Mouse (Mus musculus) retina, embryonic 14.5 days (tissue): ENCODE results near the gene Ttc26.
"Not testable (repeated sequence)": the region's sequence is repeated elsewhere in the genome, so short reads cannot be mapped to it uniquely, and the experiment has no call there.

ENCODE experiments used
- DNase-seq: peaks from one replicate; pipeline ENCODE4 v3.0.0-alpha.2; 2015; ENCODE audit warnings: low spot score

The Ttc26 gene

DNA sequence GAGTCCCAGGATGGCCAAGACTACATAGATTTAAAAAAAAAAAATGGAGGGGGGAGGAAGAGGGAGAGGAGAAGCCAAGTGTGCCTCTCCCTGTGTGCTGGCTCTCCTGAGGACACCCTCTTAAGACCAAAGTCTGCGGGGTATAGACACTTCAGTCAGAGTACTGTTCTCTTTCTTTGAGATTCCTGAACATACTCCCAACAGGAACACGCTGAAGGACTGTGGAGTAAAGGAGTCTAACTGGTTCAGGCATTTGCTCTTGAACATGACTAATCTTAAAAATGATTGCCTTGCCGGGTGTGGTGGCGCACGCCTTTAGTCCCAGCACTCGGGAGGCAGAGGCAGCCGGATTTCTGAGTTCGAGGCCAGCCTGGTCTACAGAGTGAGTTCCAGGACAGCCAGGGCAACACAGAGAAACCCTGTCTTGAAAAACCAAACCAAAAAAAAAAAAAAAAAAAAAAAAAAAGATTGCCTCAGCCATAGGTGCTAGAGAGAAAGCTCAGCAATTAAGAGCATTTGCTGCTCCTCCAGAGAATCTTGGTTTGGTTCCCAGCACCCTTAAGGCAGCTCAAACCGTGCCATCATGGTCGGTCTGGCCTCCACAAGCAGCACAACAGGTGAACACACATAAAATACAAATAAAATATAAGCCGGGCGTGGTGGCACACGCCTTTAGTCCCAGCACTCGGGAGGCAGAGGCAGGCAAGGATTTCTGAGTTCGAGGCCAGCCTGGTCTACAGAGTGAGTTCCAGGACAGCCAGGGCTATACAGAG, 24.4 kb upstream of the Ttc26 start:
- DNase-seq = peak; percentile 7

DNA sequence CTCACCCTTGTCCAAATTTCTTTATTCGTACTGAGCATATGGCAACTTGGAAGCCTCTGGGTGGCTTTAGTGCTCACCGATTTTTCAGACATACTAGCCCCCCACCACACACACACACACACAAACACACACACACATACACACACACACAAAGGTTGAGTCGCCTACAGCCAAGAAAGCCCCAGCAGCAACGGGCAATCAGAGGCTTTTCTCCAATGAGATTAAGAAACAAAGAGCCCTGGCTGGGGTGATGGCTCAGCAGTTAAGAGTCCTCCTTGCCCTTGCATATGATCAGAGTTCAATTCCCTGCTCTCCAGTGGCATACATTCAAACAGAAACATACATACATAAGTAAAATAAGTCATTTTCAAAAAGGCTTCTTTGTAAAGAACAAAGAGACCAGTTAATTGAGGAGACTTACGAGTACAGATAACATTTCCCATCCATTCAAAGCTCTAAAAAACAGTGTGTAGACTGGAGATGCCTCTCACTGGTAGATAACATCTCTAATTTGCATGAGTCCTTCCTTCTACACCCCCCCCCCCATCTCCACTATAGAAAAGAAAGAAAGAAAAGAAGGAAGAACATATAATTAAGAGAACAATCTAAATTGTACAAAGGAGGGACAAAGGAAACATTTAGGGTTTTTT, 23.5 kb upstream of the Ttc26 start:
- peak; percentile 8 for DNase-seq

GRCm38 (mm10) chr6:38358253-38359027, 22.8 kb upstream of the Ttc26 start:
- DNase-seq = no peak

DNA sequence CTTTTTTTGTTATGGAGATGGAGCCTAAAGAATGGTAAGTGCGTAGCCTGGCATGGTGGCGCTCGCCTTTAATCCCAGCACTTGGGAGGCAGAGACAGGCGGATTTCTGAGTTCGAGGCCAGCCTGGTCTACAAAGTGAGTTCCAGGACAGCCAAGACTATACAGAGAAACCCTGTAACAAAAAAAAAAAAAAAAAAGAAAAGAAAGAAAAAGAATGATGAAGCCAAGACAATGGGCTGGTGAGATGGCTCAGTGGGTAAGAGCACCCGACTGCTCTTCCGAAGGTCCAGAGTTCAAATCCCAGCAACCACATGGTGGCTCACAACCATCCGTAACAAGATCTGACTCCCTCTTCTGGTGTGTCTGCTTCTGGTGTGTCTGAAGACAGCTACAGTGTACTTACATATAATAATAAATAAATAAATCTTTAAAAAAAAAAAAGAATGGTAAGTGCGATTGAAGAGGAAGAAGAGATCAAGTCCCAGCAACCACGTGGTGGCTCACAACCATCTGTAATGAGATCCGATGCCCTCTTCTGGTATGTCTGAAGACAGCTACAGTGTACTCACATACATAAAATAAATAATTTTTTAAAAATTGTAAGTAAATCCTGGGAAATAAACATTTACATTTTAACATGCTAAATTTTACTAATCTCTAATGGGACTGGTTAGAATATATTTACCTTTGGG, 22.1 kb upstream of the Ttc26 start:
- not testable (repeated sequence) for DNase-seq

DNA sequence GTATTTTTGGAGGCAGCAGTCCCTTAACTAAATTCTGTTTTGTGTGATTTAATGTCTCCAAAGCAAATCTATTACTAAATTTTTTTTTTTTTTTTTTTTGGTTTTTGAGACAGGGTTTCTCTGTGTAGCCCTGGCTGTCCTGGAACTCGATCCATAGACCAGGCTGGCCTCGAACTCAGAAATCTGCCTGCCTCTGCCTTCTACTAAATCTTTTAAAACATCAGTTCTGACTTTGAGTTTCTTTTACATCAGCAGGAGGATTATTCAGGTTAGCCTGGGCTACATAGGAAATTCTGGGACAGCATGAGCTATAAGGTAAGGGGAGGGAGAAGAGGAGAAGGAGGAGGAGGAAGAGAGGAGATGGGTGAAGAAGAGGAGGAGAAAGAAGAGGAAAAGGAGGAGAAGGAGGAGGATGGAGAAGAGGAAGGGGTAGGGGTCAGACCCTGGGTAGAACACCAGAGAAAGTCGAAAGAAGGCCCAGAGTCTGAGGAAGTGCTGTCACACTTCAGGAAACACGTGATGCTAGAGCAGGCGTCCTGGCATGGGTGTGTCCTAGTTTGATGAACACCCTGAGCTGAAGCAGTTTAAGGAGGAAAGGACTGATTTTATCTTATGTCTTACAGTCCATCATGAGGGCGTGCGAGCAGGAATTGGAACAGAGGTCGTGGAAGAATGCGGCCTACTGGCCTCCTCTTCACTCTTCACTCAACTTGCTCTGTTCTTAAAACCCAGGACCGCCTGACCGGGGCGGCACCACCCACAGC, 21.4 kb upstream of the Ttc26 start:
- no peak for DNase-seq

- DNase-seq = no peak
Measured at GRCm38 (mm10) chr6:38361065-38361464, 20.2 kb upstream of the Ttc26 start.

- no peak for DNase-seq
Measured at GRCm38 (mm10) chr6:38361937-38362336, 19.3 kb upstream of the Ttc26 start.

DNA sequence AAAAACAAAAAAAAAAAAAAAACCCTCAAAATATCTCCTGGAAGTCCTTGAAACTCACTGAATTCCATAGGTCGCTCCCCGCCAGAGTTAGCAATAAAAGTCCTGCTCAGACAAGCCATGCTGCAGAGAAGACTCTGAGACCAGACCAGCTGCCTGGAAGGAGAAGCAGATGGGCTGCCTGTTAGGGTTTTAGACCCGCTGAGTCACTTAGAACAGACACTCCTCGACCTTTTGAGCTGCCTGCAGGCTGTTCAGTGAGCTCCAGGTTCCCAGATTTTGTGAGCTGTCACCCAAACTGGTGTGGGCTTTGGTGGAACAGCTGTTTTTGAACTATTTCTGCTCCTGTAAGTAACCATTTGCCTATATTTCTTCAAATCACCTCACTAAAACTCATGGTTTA, 17.9 kb upstream of the Ttc26 start:
- DNase-seq = peak; percentile 39

DNA sequence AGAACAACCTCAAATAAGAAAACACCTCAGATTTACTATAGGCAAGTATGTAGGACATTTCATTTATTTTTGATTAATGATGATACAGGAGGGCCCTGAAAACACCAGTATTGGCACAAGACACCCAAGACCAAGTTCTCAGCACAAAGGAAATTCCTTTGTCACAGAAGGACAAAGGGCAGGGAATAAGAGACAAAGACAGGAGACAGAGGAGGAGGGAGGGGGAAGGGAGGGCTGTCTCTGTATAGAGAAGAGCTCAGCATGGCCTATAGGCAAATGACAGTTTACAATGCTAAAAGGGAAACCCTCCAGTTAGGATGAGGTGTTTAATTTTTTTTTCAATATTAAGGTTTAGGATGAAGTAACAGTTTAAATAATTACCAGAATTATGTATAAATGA, 17.1 kb upstream of the Ttc26 start:
- peak; percentile 42 for DNase-seq

GRCm38 (mm10) chr6:38369945-38370344, 11.3 kb upstream of the Ttc26 start:
- DNase-seq = no peak

DNA sequence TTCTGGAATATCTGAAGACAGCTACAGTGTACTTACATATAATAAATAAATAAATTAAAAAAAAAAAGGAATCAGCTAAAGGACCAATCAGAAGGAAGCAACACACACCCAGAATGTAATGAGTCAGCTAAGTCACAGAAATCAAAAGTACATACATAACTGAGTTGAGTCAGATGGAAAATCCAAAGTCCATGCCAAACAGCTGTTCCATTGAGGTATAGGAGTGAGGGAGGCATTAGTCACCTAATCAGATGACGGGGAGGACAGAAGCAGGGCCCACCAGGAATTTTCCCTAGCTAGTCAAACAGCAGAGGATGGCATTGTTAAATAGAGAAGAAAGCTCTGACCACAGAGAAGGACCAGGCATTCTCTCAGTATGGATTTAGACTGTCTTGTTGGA, 7.0 kb upstream of the Ttc26 start:
- no peak for DNase-seq

GRCm38 (mm10) chr6:38380764-38381128, 523 bp upstream of the Ttc26 start:
- DNase-seq = no peak

GRCm38 (mm10) chr6:38389671-38390070, 8.4 kb downstream of the Ttc26 start:
- DNase-seq = peak; percentile 68

- DNase-seq = not testable (repeated sequence)
Measured at GRCm38 (mm10) chr6:38432457-38432856, 51.2 kb downstream of the Ttc26 start.

DNA sequence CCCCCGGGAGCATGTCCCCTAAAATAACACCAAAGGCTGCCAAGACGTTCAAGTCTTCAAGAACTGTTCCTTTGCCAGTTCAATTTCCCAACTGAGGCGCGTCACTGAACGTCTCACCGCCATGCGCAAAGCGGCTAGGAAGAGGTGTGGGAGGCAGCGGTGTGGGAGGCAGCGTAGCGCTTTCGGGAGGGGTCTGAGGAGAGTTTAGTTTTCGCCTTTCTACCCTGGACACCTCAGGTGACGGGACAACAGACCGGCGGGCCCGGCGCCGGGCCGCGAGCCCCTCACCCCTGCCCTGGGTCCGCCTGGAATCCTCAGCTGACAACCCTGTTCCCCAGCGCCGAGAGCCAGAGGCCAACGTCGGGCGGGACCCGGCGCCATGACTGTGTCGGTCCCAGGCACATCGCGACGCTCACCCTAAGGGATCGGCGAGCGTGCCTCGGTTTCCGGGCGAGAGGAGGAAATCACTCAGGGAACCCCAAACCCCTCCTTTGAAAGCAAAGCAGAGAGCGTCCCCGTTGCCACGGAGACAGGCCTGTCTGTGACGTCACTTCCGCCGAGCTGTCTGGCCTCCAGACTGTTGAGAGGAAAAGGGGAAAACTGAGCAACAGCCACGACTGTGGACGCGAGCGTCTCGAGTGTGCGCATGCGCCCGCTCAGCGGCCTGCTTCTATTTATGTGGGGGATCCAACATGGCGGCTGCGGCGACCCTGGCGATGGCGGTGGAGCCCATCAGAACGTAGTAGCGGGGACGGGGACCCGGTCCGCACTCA, 52.2 kb downstream of the Ttc26 start, which contains the start of gene Ubn2:
Gene Ubn2, plus strand, starts transcription at position 690 of the 773 bp plus-strand sequence.
- DNase-seq = peak; percentile 100

DNA sequence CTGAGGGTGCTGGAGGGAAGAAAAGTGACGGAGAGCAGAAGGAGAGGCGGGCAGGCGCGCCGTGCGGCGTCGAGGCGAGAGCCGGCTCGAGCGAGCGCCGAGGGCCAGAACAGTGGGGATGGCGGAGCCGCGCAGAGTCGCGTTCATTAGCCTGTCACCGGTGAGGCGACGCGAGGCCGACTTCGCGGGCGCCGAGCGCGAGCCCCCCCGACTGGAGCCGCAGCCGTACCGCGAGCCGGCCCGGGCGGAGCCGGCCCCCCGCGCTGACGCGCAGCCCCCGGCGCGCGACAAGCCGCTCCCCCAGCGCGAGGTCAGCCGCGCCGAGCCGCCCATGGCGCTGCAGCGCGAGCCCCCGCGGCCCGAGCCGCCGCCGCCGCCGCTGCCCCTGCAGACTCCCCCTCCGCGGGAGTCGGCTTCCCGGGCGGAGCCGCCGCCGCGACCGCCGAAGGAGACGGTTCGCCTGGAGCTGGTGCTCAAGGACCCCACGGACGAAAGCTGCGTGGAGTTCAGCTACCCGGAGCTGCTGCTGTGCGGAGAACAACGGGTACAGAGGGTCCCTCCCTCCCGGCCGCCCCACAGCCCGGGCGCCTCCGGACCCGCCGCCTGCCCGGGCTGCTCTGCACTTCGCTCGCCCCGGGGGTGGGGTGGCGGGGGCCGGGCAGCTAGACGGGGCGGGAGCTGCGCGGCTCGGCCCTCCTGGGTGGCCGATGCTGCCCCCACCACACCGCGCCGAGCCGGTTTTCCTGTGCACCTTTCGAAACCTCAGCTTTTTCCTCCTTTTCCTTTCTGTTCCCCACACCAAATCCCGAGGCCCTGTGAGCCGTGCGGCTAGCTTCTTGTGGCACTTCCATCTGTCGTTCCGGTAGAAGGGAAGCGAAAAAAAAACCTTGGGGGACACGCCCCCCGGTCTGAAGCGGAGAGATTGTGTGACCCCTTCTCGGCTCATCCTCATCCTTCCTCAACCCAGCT, 53.1 kb downstream of the Ttc26 start:
- DNase-seq = peak; percentile 69

DNA sequence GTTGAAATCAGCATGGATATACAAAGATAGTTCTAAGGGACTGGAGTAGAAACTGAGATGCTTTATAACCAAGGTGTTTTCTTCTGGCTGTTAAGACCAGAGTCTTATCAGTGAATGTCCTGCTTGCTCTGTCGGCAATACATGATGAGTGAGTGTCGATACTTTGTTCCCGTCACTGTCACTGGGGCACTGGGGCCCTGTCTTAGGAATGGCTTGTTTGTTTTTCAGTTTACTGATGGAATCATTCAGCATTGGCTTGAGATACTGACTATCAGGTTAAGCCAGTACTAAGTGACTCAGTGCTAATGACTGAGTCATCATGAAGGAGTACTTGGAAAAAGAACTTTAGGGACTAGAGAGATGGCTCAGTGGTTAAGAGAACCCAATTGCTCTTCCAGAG, 62.6 kb downstream of the Ttc26 start:
- no peak for DNase-seq

- DNase-seq = no peak
Measured at GRCm38 (mm10) chr6:38448295-38448694, 67.0 kb downstream of the Ttc26 start.

GRCm38 (mm10) chr6:38453049-38453448, 71.8 kb downstream of the Ttc26 start:
- DNase-seq = no peak
